Mouse (Mus musculus) c-Kit-positive CD71-negative TER-119-negative erythroid progenitor cells, embryonic 14.5 days (primary cell): ENCODE measurements at regions not wholly inside any gene's neighbourhood (a gene's known extent, or its start where the extent isn't known, plus 50 kb on each side); places are given as distances from the start of the nearest gene placed in this dataset.
A peak's percentile ranks its signal among the peaks of the same experiment; 100 is the strongest.

ENCODE experiments used
- DNase-seq: peaks from one replicate; pipeline ENCODE4 v3.0.0-alpha.2; 2013; ENCODE audit warnings: low read depth

- DNase-seq, result no peak
Observed at GRCm38 (mm10) chr2:116942321-116942791, 63.9 kb downstream of the Tmco5 start.

GRCm38 (mm10) chr2:116948538-116948937, 70.0 kb downstream of the Tmco5 start:
- no peak for DNase-seq

GRCm38 (mm10) chr2:116949741-116950140, 71.2 kb downstream of the Tmco5 start:
- no peak for DNase-seq

GRCm38 (mm10) chr2:116950154-116950553, 71.7 kb downstream of the Tmco5 start:
- DNase-seq, result no peak

- DNase-seq, result no peak
Observed at GRCm38 (mm10) chr2:116951481-116951880, 73.0 kb downstream of the Tmco5 start.

- DNase-seq, result no peak
Observed at GRCm38 (mm10) chr2:116954280-116954679, 75.8 kb downstream of the Tmco5 start.

- no peak for DNase-seq
Observed at GRCm38 (mm10) chr2:116954896-116955295, 76.4 kb downstream of the Tmco5 start.

GRCm38 (mm10) chr2:116963116-116963873, 84.8 kb downstream of the Tmco5 start:
- DNase-seq, result no peak

GRCm38 (mm10) chr2:116966266-116966665, 87.8 kb downstream of the Tmco5 start:
- DNase-seq, result no peak

- DNase-seq, result peak; percentile 67
Observed at GRCm38 (mm10) chr2:116971666-116972613, 93.4 kb downstream of the Tmco5 start.

GRCm38 (mm10) chr2:116972614-116972985, 94.1 kb downstream of the Tmco5 start:
- DNase-seq, result no peak

- DNase-seq, result no peak
Observed at GRCm38 (mm10) chr2:116973441-116973840, 95.0 kb downstream of the Tmco5 start.

GRCm38 (mm10) chr2:116974152-116974551, 95.7 kb downstream of the Tmco5 start:
- no peak for DNase-seq

GRCm38 (mm10) chr2:116974569-116975060, 96.1 kb downstream of the Tmco5 start:
- DNase-seq, result no peak

- no peak for DNase-seq
Observed at GRCm38 (mm10) chr2:116975091-116975600, 96.7 kb downstream of the Tmco5 start.

GRCm38 (mm10) chr2:116975601-116976431, 97.3 kb downstream of the Tmco5 start:
- no peak for DNase-seq

- no peak for DNase-seq
Observed at GRCm38 (mm10) chr2:116976432-116976750, 97.9 kb downstream of the Tmco5 start.

GRCm38 (mm10) chr2:116976951-116977503, 98.5 kb downstream of the Tmco5 start:
- no peak for DNase-seq

GRCm38 (mm10) chr2:116977771-116978600, 99.5 kb downstream of the Tmco5 start:
- no peak for DNase-seq

GRCm38 (mm10) chr2:116978809-116979208, 100.3 kb downstream of the Tmco5 start:
- no peak for DNase-seq
